Comparison of ENCODE assay signal across 8 mouse cellular contexts in the genomic region with DNA sequence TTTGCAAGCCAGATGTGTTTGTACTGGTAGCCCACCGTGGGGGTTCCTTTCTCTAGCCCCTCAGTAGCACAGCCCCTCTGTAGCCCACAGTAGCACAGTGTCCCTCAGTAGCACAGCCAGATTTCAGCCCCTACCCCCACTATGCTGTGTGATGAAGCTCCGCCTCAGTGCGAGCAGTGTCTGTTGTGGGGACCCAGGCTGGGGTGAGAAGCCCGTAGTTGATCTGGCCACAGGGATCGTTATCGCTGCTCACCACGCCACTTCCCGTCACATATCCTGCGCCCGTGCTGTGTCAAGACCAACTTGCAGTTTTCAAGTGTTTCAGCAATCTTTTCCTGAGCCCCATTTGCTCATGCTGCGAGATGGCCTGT. TPM values are rescaled to one million over a fixed set of nuclear protein-coding genes. Genes with fewer than 3 reads are reported as not detected.
DNase-seq lines count a peak whose midpoint lies in the region; ATAC-seq and TF ChIP-seq lines count a peak whose summit lies in the region.

No protein-coding gene starts in this region.

- peaks cover 13% of the 10 kb centered on the region; the same call in 1 of the 2 replicates for H3K4me1 ChIP-seq in lung, embryonic 15.5 days
- peaks cover 24% of the 10 kb centered on the region for H3K4me1 ChIP-seq in heart, embryonic 12.5 days (replicated peaks)
- no peaks in the 10 kb centered on the region for H3K4me1 ChIP-seq in lung, postnatal 0 days (ENCODE audit: insufficient read depth, low read depth, low read length)
- H3K4me1 ChIP-seq in midbrain, embryonic 13.5 days (replicated peaks): no peaks in the 10 kb centered on the region

- DNase-seq in lung, adult 18-20 months: no peak
- DNase-seq in lung, postnatal 0 days (ENCODE audit: low spot score): no peak
- DNase-seq in thymus, postnatal 10 days (ENCODE audit: low spot score in 2 of 2): peak; percentile 29 to 51
- no peak for DNase-seq in testis, postnatal 14 days (ENCODE audit: low spot score)
- DNase-seq in adrenal gland, adult 2 months: no peak

- H3K36me3 ChIP-seq in lung, embryonic 15.5 days: no peaks in the 10 kb centered on the region
- no peaks in the 10 kb centered on the region for H3K36me3 ChIP-seq in heart, embryonic 12.5 days
- H3K36me3 ChIP-seq in lung, postnatal 0 days (ENCODE audit: insufficient read depth, low read length): no peaks in the 10 kb centered on the region
- no peaks in the 10 kb centered on the region for H3K36me3 ChIP-seq in midbrain, embryonic 13.5 days

- no peaks in the 10 kb centered on the region for H3K27me3 ChIP-seq in lung, embryonic 15.5 days
- H3K27me3 ChIP-seq in heart, embryonic 12.5 days (replicated peaks): peaks cover 8% of the 10 kb centered on the region
- no peaks in the 10 kb centered on the region for H3K27me3 ChIP-seq in lung, postnatal 0 days (replicated peaks; ENCODE audit: insufficient read depth, low read length)
- H3K27me3 ChIP-seq in midbrain, embryonic 13.5 days: no peaks in the 10 kb centered on the region

- no peak overlapping the region for H3K4me3 ChIP-seq in lung, embryonic 15.5 days
- peak overlapping the region; percentile 14; the same call in 1 of the 2 replicates for H3K4me3 ChIP-seq in heart, embryonic 12.5 days
- H3K4me3 ChIP-seq in lung, postnatal 0 days (ENCODE audit: low read depth, low read length): no peak overlapping the region
- H3K4me3 ChIP-seq in midbrain, embryonic 13.5 days (replicated peaks): no peak overlapping the region

- ATAC-seq in lung, embryonic 15.5 days (ENCODE audit: borderline replicate concordance, extremely low read depth, low FRiP score, low TSS enrichment): peak; percentile 67; the same call in 1 of the 2 replicates
- ATAC-seq in heart, embryonic 12.5 days (ENCODE audit: insufficient number of reproducible peaks, low FRiP score): no peak
- peak; percentile 32; the same call in 1 of the 2 replicates for ATAC-seq in lung, postnatal 0 days
- no peak for ATAC-seq in midbrain, embryonic 13.5 days

- no peak for TF ChIP-seq CTCF in lung, postnatal 0 days (IDR thresholded peaks at IDR 0.05)

- H3K9me3 ChIP-seq in lung, embryonic 15.5 days: no peaks in the 10 kb centered on the region
- no peaks in the 10 kb centered on the region for H3K9me3 ChIP-seq in heart, embryonic 12.5 days (replicated peaks)
- no peaks in the 10 kb centered on the region for H3K9me3 ChIP-seq in lung, postnatal 0 days (ENCODE audit: low read length)
- no peaks in the 10 kb centered on the region for H3K9me3 ChIP-seq in midbrain, embryonic 13.5 days

- no peak for TF ChIP-seq EP300 in lung, postnatal 0 days (IDR thresholded peaks at IDR 0.05)

- H3K4me2 ChIP-seq in lung, embryonic 15.5 days: peak overlapping the region; percentile 31
- H3K4me2 ChIP-seq in heart, embryonic 12.5 days: peak overlapping the region; percentile 55
- 0 out of 2 replicates have a peak overlapping the region, but pooled peaks have one; percentile 12 for H3K4me2 ChIP-seq in lung, postnatal 0 days (replicated peaks; ENCODE audit: low read depth, low read length)
- H3K4me2 ChIP-seq in midbrain, embryonic 13.5 days (replicated peaks): no peak overlapping the region

- H3K27ac ChIP-seq in lung, embryonic 15.5 days: no peak overlapping the region
- 0 out of 2 replicates have a peak overlapping the region, but pooled peaks have one; percentile 5 for H3K27ac ChIP-seq in heart, embryonic 12.5 days (ENCODE audit: poor library complexity, severe bottlenecking)
- H3K27ac ChIP-seq in lung, postnatal 0 days (ENCODE audit: low read length): no peak overlapping the region
- no peak overlapping the region for H3K27ac ChIP-seq in midbrain, embryonic 13.5 days

- no peak overlapping the region for H3K9ac ChIP-seq in lung, embryonic 15.5 days
- peak overlapping the region; percentile 39; the same call in 1 of the 2 replicates for H3K9ac ChIP-seq in heart, embryonic 12.5 days
- no peak overlapping the region for H3K9ac ChIP-seq in lung, postnatal 0 days (replicated peaks; ENCODE audit: low read depth)
- no peak overlapping the region for H3K9ac ChIP-seq in midbrain, embryonic 13.5 days (replicated peaks)

- WGBS in lung, embryonic 15.5 days: 30% methylated on average over 11 of the region's 11 CpGs
- 17% methylated on average over 11 of the region's 11 CpGs for WGBS in heart, embryonic 12.5 days
- 19% methylated on average over 11 of the region's 11 CpGs for WGBS in lung, postnatal 0 days
- WGBS in midbrain, embryonic 13.5 days: 68% methylated on average over 11 of the region's 11 CpGs

RNA-seq across cellular contexts. Expression of a gene that starts 39.0 kb away (rescaled TPM):
- 1.8 and 1.9 TPM in 2 replicates for polyA plus RNA-seq in lung, embryonic 15.5 days (2015; fragmentation: Nextera tagmentation; extraction: Ambion mirVana)
- polyA plus RNA-seq in heart, embryonic 12.5 days (2016; fragmentation: Nextera tagmentation; extraction: Ambion mirVana): 1.2 and 1.7 TPM in 2 replicates
- polyA plus RNA-seq in lung, postnatal 0 days (2015; fragmentation: Nextera tagmentation; extraction: Ambion mirVana): 1.1 and 1.4 TPM in 2 replicates
- polyA plus RNA-seq in midbrain, embryonic 13.5 days (2015; fragmentation: Nextera tagmentation; extraction: Ambion mirVana): 5.5 and 6.8 TPM in 2 replicates
- total RNA-seq in adrenal gland, adult 2 months (2021): 1 to 10 TPM; 2.0 to 2.4 TPM
- polyA plus RNA-seq in adrenal gland, adult 2 months (2012; rRNA removed): 0.40 and 0.75 TPM in 2 replicates

Comparison
In these comparisons a context has a peak if more than half of its experiments do, and no peak if none do; other contexts are left out.
1. ATAC-seq: peak in lung, embryonic 15.5 days (single experiment) and lung, postnatal 0 days (single experiment); none in heart, embryonic 12.5 days (single experiment) and midbrain, embryonic 13.5 days (single experiment).
2. DNase-seq: peak in thymus, postnatal 10 days (2 of 2); none in lung, adult 18-20 months (0 of 2), lung, postnatal 0 days (single experiment), testis, postnatal 14 days (single experiment) and adrenal gland, adult 2 months (single experiment).